Mouse (Mus musculus) ES-Bruce4 (cell line): ENCODE data around the gene Gm49361. TPM values are rescaled to one million over a fixed set of nuclear protein-coding genes. Genes with fewer than 3 reads are reported as not detected.
"Not testable (repeated sequence)": the region's sequence is repeated elsewhere in the genome, so short reads cannot be mapped to it uniquely, and the experiment has no call there.

Experiments used
- H3K27ac ChIP-seq: 2 replicates; pipeline ENCODE4 v1.5.1; 2012; ENCODE audit warnings: low read length, inconsistent platforms; ENCODE audit not compliant: insufficient read depth
- H3K27me3 ChIP-seq: 2 replicates; pipeline ENCODE4 v1.6.1; 2012; ENCODE audit warnings: mild to moderate bottlenecking, low read length, inconsistent platforms; ENCODE audit not compliant: control insufficient read depth, poor library complexity, insufficient read depth, severe bottlenecking
- H3K36me3 ChIP-seq: 2 replicates; pipeline ENCODE4 v1.6.1; 2012; ENCODE audit warnings: inconsistent platforms, mild to moderate bottlenecking, low read length, moderate library complexity; ENCODE audit not compliant: control insufficient read depth, poor library complexity, insufficient read depth, severe bottlenecking
- H3K4me1 ChIP-seq: one replicate; pipeline ENCODE4 v1.8.1; 2011; ENCODE audit warnings: low read length; ENCODE audit not compliant: control insufficient read depth, insufficient read depth
- H3K4me3 ChIP-seq: 2 replicates; pipeline ENCODE4 v1.5.1; 2011; ENCODE audit warnings: low read depth, mild to moderate bottlenecking, low read length
- H3K9ac ChIP-seq: 2 replicates; pipeline ENCODE4 v1.6.1; 2012; ENCODE audit warnings: low read depth, mild to moderate bottlenecking, inconsistent platforms; ENCODE audit not compliant: poor library complexity, severe bottlenecking
- H3K9me3 ChIP-seq: replicated peaks from 2 replicates; pipeline ENCODE4 v1.6.1; 2012; ENCODE audit warnings: mild to moderate bottlenecking, low read length, inconsistent platforms; ENCODE audit not compliant: control insufficient read depth, poor library complexity, insufficient read depth, severe bottlenecking
- CTCF ChIP-seq: IDR thresholded peaks from one replicate; pipeline ENCODE4 v1.8.1; 2011; ENCODE audit warnings: low read depth, low read length
- EP300 ChIP-seq: IDR thresholded peaks from 2 replicates; pipeline ENCODE4 v1.6.1; 2011; ENCODE audit warnings: low read depth, low read length; ENCODE audit not compliant: insufficient read depth
- POLR2A ChIP-seq: IDR thresholded peaks from one replicate; pipeline ENCODE4 v1.8.1; 2011; ENCODE audit warnings: low read length; ENCODE audit not compliant: insufficient read depth
- polyA plus RNA-seq: library from polyadenylated mRNA; stranded (reverse); fragments of >200 nt; gene quantifications from 2 replicates; pipeline ENCODE4 v1.2.4, GENCODE M21; 2011; ENCODE audit warnings: low read depth; ENCODE audit not compliant: missing spikeins, insufficient read depth, insufficient read length

Gene Gm49361
- polyA plus RNA-seq, 1 experiment = not detected

DNA sequence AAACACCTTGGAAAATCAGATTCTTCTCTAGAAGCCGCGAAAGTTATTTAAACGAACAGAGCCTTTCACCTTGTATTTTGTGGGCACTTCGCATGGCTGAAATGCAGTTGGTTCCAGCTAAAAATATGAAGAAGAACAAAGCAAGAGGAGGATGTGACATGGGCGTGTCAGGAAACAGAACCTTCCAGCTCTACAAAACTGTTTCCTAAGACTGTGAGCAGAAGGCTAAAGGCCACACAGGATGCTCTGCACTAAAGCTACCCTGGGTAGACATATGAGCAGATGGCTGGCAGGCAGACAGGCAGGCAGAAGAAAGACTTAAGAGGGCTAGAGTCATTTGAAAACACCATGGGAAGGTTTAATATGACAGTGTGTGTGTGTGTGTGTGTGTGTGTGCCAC is 23.2 kb upstream of the Gm49361 start:
- H3K4me3 ChIP-seq = no peak overlapping the region
- H3K9ac ChIP-seq = no peak overlapping the region
- H3K36me3 ChIP-seq = no peaks in the 10 kb centered on the region
- H3K4me1 ChIP-seq = no peaks in the 10 kb centered on the region
- H3K9me3 ChIP-seq = no peaks in the 10 kb centered on the region
- H3K27me3 ChIP-seq = no peaks in the 10 kb centered on the region
- TF ChIP-seq EP300 = no peak
- no peak for TF ChIP-seq POLR2A
- no peak for TF ChIP-seq CTCF
- no peak overlapping the region for H3K27ac ChIP-seq

- no peak for TF ChIP-seq EP300
- TF ChIP-seq POLR2A = no peak
- TF ChIP-seq CTCF = no peak
- Histone ChIP-seq H3K9me3 (no peaks in the 10 kb centered on the region), H3K9ac (no peak overlapping the region), H3K27me3 (no peaks in the 10 kb centered on the region), H3K27ac (no peak overlapping the region), H3K36me3 (no peaks in the 10 kb centered on the region), H3K4me3 (no peak overlapping the region), H3K4me1 (peaks cover 1% of the 10 kb centered on the region)
Measured at GRCm38 (mm10) chr14:57760447-57761412, 14.8 kb upstream of the Gm49361 start.

GRCm38 (mm10) chr14:57758237-57758636 is 12.3 kb upstream of the Gm49361 start, which contains the start of gene Lats2:
Gene Lats2 (minus strand): TSS chr14:57758388.
- no peak within 1 kb of the TSS for H3K27ac ChIP-seq
- H3K4me1 ChIP-seq = peaks cover 1% of the 10 kb centered on the region
- H3K36me3 ChIP-seq = no peaks in the 10 kb centered on the region
- no peaks in the 10 kb centered on the region for H3K9me3 ChIP-seq
- no peak within 1 kb of the TSS for H3K4me3 ChIP-seq
- no peak for TF ChIP-seq POLR2A
- no peak for TF ChIP-seq CTCF
- no peak for TF ChIP-seq EP300
- H3K9ac ChIP-seq = no peak within 1 kb of the TSS
- no peaks in the 10 kb centered on the region for H3K27me3 ChIP-seq

- H3K27me3 ChIP-seq = no peaks in the 10 kb centered on the region
- H3K4me3 ChIP-seq = no peak overlapping the region
- no peak overlapping the region for H3K27ac ChIP-seq
- no peak for TF ChIP-seq EP300
- H3K4me1 ChIP-seq = no peaks in the 10 kb centered on the region
- H3K36me3 ChIP-seq = no peaks in the 10 kb centered on the region
- no peak overlapping the region for H3K9ac ChIP-seq
- H3K9me3 ChIP-seq = no peaks in the 10 kb centered on the region
Measured at GRCm38 (mm10) chr14:57756094-57756493, 10.2 kb upstream of the Gm49361 start.

DNA sequence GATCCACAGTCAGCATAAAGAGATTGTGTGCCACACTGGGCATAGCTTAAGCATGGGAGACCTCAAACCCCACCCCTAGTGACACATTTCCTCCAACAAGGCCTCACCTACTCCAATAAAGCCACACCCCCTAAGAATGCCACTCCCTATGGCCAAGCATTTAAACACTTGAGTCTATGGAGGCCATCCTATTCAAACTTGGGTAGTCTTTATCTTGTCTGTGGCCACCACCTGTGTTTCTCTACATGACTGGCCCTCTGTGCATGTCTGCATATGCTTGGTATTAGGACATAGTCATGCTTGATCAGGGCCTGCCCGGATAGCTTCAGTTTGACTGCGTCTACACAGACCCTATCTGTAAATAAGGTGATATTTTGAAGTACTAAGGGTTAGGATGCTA is 9.8 kb upstream of the Gm49361 start:
- H3K27me3 ChIP-seq = no peaks in the 10 kb centered on the region
- no peak overlapping the region for H3K9ac ChIP-seq
- no peaks in the 10 kb centered on the region for H3K4me1 ChIP-seq
- no peak for TF ChIP-seq EP300
- no peak for TF ChIP-seq POLR2A
- no peak for TF ChIP-seq CTCF
- H3K4me3 ChIP-seq = no peak overlapping the region
- H3K27ac ChIP-seq = no peak overlapping the region
- no peaks in the 10 kb centered on the region for H3K36me3 ChIP-seq
- H3K9me3 ChIP-seq = no peaks in the 10 kb centered on the region

DNA sequence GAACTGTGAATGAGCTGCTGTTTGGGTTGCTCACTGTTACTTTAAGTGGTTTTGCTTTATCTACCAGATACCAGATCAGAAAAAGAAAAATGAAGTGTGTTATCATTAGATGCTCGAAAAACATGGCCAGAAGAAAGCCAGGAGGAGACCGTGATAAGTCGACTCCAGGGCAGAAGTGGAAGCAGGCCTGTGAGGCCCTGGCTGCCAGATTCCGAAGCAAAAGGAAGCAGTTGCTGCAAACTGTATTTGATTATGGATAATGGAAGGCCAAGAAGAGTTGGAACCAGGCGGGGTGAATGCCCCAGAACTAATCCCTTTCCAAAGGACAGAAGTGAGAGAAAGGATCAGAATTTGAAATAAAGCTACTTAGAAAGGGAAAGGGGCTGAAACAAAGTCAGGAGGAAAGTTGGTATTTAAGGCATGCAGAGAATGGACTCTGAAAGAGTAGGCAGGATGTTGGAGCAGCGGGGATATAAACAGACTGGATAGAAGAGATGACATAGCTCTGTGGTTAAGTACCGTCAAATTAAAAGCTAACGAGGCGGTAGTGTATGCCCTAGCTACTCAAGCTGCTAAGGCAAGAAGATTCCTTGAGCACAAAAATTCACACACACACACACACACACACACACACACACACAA is 7.6 kb upstream of the Gm49361 start:
- TF ChIP-seq POLR2A (no peak), EP300 (no peak), CTCF (no peak)
- no peaks in the 10 kb centered on the region for H3K4me1 ChIP-seq
- H3K4me3 ChIP-seq = no peak overlapping the region
- H3K9ac ChIP-seq = no peak overlapping the region
- H3K9me3 ChIP-seq = no peaks in the 10 kb centered on the region
- no peaks in the 10 kb centered on the region for H3K36me3 ChIP-seq
- no peaks in the 10 kb centered on the region for H3K27me3 ChIP-seq
- no peak overlapping the region for H3K27ac ChIP-seq

DNA sequence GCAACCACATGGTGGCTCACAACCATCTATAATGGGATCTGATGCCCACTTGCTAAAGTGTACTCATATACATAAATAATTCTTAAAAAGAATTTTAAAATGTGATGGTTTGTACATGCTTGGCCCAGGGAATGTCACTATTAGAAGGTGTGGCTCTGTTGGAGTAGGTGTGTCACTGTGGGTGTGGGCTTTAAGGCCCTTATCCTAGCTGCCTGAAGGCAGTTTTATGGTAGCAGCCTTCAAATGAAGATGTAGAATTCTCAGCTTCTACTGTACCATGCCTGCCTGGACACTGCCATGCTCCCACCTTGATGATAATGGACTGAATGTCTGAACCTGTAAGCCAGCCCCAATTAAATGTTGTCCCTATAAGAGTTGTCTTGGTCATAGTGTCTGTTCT is 5.1 kb upstream of the Gm49361 start:
- not testable (repeated sequence) for H3K9ac ChIP-seq, H3K4me1 ChIP-seq, H3K27ac ChIP-seq, H3K27me3 ChIP-seq, H3K36me3 ChIP-seq, H3K4me3 ChIP-seq, H3K9me3 ChIP-seq
